Mouse (Mus musculus): ENCODE results near the gene Rnf10.

DNA sequence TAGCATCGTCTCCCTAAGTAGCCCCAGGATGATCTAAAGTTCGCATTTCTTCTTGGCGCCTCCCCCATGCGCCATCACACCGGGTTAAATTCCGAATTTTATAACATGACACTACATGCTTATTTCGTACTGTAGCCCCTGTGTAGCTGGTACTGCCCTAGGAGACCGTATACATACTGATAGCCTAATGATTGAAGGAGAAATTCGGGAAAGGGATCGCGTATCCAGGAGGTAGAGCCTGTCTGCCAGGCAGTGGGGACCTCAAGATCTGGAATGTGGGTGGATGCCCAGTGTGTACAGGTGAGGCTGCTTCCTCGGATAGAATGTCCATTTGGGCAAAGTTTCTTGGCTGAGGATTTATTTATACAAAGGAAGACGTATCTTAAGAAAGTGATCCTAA, 28.9 kb upstream of the Rnf10 start:
- TF ChIP-seq POLR2A (IDR thresholded peaks at IDR 0.05; ENCODE audit: control insufficient read depth, extremely low read depth, insufficient read depth, low read length, poor library complexity) (no peak), CTCF (IDR thresholded peaks at IDR 0.05; ENCODE audit: borderline replicate concordance, control insufficient read depth, extremely low read depth, insufficient read depth, low read length, poor library complexity) (no peak)
